Comparison of ENCODE assay signal across 13 mouse cellular contexts in genomic region chr1:52463305-52463704, GRCm38 (mm10).
"Had no signal": no experiment of that assay in that cellular context is flagged by ENCODE, and none has a peak within 500 bp of the region (broad histone marks: within the 10 kb centered on the region; RNA-seq: fewer than 3 reads in every experiment).

No protein-coding gene starts in this region.

- H3K27me3 ChIP-seq: megakaryocyte, embryonic 14.5 days; neural tube, embryonic 15.5 days had no signal

- DNase-seq: kidney, postnatal 36 days; lung, adult 2 months; lung, postnatal 4 days; midbrain, embryonic 14.5 days; right cerebral cortex, adult 18-20 months; right cerebral cortex, postnatal 25 days; thymus, postnatal 36 days had no signal

- H3K4me3 ChIP-seq: limb, embryonic 10.5 days; megakaryocyte, embryonic 14.5 days; myocyte; neural tube, embryonic 15.5 days had no signal

- H3K9ac ChIP-seq: neural tube, embryonic 15.5 days had no signal

- H3K36me3 ChIP-seq: limb, embryonic 10.5 days had no signal

- H3K4me1 ChIP-seq: limb, embryonic 10.5 days; neural tube, embryonic 15.5 days had no signal

- H3K27ac ChIP-seq: limb, embryonic 10.5 days; neural tube, embryonic 15.5 days had no signal

- H3K9me3 ChIP-seq: limb, embryonic 10.5 days; megakaryocyte, embryonic 14.5 days; neural tube, embryonic 15.5 days had no signal

- ATAC-seq: intestine, embryonic 16.5 days; lung, postnatal 0 days had no signal

- H3K4me2 ChIP-seq: neural tube, embryonic 15.5 days had no signal
